Mouse (Mus musculus) thymus, adult 2 months (tissue): ENCODE results near the gene Aloxe3.

Source experiments
- CTCF ChIP-seq: fragments of 200-500 bp; IDR thresholded peaks from 2 replicates; pipeline ENCODE4 v1.5.1; 2012; ENCODE audit warnings: mild to moderate bottlenecking, control low read depth, low read length, moderate library complexity, borderline replicate concordance; ENCODE audit not compliant: control insufficient read depth, poor library complexity, insufficient read depth; ENCODE audit errors: extremely low read depth
- POLR2A ChIP-seq: fragments of 200-500 bp; IDR thresholded peaks from 2 replicates; pipeline ENCODE4 v1.6.1; 2012; ENCODE audit warnings: mild to moderate bottlenecking, low read length, control low read depth, moderate library complexity; ENCODE audit not compliant: control insufficient read depth, poor library complexity, insufficient read depth; ENCODE audit errors: extremely low read depth

GRCm38 (mm10) chr11:69091566-69092385 lies 33.9 kb upstream of the Aloxe3 start:
- TF ChIP-seq CTCF, result no peak
- TF ChIP-seq POLR2A, result no peak
